Mouse (Mus musculus) kidney, adult 2 months (tissue): Measurements from ENCODE around the gene Stk4.

Experiments used
- CTCF ChIP-seq: fragments of 200-500 bp; conservative IDR thresholded peaks from 2 replicates; pipeline ENCODE4 v1.5.1; 2011; ENCODE audit warnings: low read depth, mild to moderate bottlenecking, control low read depth, low read length, moderate library complexity, mixed read lengths; ENCODE audit not compliant: insufficient read depth, insufficient read length
- POLR2A ChIP-seq: fragments of 200-500 bp; IDR thresholded peaks from one replicate; pipeline ENCODE4 v1.6.1; 2011; ENCODE audit warnings: low read depth, low read length, control low read depth

DNA sequence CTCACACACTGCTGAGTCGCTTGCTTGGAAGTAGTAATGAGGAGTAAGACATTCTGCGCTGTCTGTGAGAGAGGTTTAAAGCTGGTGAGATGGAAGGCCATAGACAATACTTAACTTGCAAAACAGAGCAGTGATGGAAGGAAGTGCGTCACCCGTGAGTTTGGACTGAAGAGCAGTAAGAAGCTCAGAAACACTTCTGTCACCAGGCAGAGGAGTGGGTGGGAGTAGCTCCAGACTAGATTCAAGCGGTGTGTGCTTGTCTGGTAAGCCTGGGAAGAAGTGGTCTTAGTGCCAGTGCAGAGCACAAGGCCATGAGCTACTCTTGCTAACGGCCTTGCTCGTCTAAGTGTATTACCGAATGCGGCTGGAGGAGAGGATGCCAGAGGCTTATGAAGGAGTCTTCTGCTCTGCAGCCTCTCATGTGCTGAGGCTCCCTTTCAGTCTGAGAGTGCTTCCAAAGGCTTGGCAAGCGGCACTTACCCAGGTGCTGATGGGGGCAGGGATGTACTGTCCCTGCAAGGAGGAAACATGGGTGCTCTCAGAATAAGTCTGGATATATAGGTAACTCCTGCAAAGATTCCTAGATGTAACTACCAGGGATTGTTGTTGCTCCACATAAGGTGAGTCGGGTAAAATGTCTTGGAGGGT is 28.6 kb downstream of the Stk4 start:
- TF ChIP-seq CTCF: no peak
- TF ChIP-seq POLR2A: no peak
